Mouse (Mus musculus): ENCODE measurements around the gene Shpk. TPM values are rescaled to one million over a fixed set of nuclear protein-coding genes. Genes with fewer than 3 reads are reported as not detected.
A peak's percentile ranks its signal among the peaks of the same experiment; 100 is the strongest.

Shpk gene
- polyA plus RNA-seq, 1 experiment from 2014 or later = 2.2 TPM

DNA sequence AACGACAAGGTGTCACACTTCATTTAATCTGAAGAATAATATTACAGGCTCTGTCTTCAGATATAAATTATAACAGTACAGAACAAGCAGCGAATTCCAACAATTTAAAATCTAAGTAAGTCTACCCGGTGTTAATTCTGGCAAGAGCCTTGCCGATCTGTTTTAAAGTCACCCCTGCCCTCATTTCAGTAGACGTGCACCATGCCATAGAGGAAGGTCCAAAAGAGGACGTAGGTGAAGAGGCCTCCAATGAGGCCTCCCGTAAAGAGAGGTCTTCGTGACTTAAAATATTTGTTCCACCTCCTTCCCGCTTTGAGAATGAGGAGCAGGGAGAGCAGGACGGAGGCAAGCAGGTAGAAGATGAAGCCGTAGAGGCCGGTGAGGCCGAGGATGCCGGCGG lies 23.1 kb upstream of the Shpk start:
- DNase-seq (no peak), ATAC-seq (ENCODE audit: low read depth) (no peak)
- Histone ChIP-seq H3K27me3 (no peaks in the 10 kb centered on the region), H3K4me1 (replicated peaks) (peaks cover 56% of the 10 kb centered on the region), H3K36me3 (peaks cover 37% of the 10 kb centered on the region), H3K4me3 (replicated peaks) (peak overlapping the region; percentile 96), H3K9ac (peak overlapping the region; percentile 96), H3K4me2 (peak overlapping the region; percentile 97), H3K9me3 (replicated peaks) (no peaks in the 10 kb centered on the region), H3K27ac (peak overlapping the region; percentile 79)
- 0% methylated on average over 15 of the region's 15 CpGs for WGBS (ENCODE audit: insufficient replicate concordance)

DNA sequence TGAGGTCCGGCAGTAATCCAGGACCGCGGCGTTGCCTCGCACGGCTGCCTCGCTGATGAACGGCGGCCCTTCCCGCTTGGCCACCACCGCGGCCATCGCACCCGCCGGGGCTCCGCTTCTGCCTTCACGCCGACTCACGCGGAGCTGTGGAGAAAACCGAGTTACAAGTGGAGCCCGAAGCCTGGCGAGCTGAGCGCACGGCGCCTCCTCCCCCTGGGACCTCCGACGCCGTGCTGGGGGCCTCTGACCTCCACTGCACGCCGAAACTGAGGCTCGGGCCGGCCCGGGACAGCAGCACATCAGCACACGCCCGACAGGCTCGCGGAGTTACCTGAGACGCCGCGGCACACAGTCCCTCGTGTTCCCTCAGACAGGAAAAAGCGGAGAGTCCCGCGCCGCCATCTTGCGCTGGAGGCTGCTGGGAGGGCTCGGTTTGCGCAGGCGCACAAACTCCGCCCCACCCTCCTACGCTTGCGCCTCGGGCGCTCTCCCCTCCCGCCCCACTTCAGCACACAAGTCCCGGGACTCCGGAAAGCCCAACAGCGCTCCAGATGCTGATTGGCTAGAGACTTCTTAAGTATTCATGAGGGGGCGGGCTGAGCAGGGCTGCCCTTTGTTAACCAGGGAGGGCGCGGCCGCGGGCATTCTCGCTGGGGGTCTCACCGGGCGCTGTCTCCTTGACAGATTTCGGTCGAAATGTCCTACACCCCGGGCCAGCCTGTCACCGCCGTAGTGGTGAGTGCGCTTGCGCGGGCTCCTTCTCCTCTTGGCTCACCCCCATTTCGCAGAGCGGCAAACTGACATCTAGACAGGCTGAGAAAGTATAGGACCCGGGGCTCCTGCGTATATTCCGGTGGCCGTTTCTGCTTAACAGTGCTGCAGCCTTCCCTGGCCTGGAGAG lies 22.4 kb upstream of the Shpk start, which contains the start of the genes Emc6 and Tax1bp3:
Emc6 (minus strand) TSS at position 430 of the 901 bp plus-strand sequence.
Tax1bp3 (plus strand) TSS at position 476 of the 901 bp plus-strand sequence.
- H3K9ac ChIP-seq = peak within 1 kb of the TSS; percentile 96
- H3K36me3 ChIP-seq = peaks cover 31% of the 10 kb centered on the region
- no peaks in the 10 kb centered on the region for H3K9me3 ChIP-seq (replicated peaks)
- WGBS (ENCODE audit: insufficient replicate concordance) = under 1% methylated on average over 81 of the region's 81 CpGs
- peak within 1 kb of the TSS; percentile 97 for H3K4me2 ChIP-seq
- no peaks in the 10 kb centered on the region for H3K27me3 ChIP-seq
- peak within 1 kb of the TSS; percentile 83 for H3K27ac ChIP-seq
- peaks cover 50% of the 10 kb centered on the region for H3K4me1 ChIP-seq (replicated peaks)
- DNase-seq (peak; percentile 95), ATAC-seq (ENCODE audit: low read depth) (peak; percentile 98)
- peak within 1 kb of the TSS; percentile 96 for H3K4me3 ChIP-seq (replicated peaks)

DNA sequence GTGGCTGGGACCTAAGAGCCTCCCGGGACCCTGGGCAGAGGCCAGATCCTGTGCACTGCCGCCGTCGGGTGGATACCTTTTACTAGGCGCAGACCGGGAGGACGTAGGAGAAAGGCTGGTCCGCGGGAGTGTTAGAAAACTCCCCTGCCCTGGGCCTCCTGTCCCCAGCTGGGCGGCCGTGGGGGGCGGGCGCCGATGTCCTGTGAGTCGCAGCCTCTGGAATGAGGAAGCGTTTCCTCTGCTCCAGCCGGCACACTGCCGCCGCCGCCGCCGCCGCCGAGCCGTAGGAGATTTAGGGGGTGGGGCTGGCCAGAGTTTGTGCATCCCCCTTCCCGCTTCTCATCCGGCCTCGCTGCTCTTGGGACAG lies 21.8 kb upstream of the Shpk start:
- DNase-seq (peak; percentile 59), ATAC-seq (ENCODE audit: low read depth) (peak; percentile 41)
- H3K4me1 ChIP-seq (replicated peaks) = peaks cover 43% of the 10 kb centered on the region
- H3K9ac ChIP-seq = peak overlapping the region; percentile 96
- peak overlapping the region; percentile 83 for H3K27ac ChIP-seq
- no peaks in the 10 kb centered on the region for H3K27me3 ChIP-seq
- peaks cover 25% of the 10 kb centered on the region for H3K36me3 ChIP-seq
- H3K4me2 ChIP-seq = peak overlapping the region; percentile 97
- WGBS (ENCODE audit: insufficient replicate concordance) = 1% methylated on average over 20 of the region's 28 CpGs
- peak overlapping the region; percentile 96 for H3K4me3 ChIP-seq (replicated peaks)
- H3K9me3 ChIP-seq (replicated peaks) = no peaks in the 10 kb centered on the region

DNA sequence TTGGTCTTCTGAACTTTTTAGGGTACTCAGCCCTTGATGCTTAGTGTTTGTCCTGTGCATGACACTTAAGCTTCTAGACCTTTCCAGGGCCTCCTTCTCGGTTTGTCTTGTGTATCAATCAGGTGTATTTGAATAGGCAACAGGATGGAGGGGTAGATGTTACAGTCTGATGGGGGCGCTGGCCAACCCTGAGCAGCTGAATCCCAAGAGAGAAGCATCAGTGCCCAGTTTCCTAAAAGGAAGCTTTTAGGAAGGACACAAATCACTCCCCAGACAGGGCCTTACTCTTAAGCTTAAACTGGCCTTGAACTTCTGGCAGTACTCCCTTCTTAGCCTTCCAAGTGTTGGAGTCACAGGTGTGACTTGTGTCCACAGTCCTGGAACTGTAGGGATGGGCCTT lies 21.4 kb upstream of the Shpk start:
- Histone ChIP-seq H3K4me2 (peak overlapping the region; percentile 97), H3K9ac (peak overlapping the region; percentile 96), H3K9me3 (replicated peaks) (no peaks in the 10 kb centered on the region), H3K27ac (no peak overlapping the region; the same call in 1 of the 2 replicates), H3K4me1 (replicated peaks) (peaks cover 42% of the 10 kb centered on the region), H3K4me3 (replicated peaks) (peak overlapping the region; percentile 96), H3K36me3 (peaks cover 21% of the 10 kb centered on the region), H3K27me3 (no peaks in the 10 kb centered on the region)
- 14% methylated on average over 2 of the region's 2 CpGs for WGBS (ENCODE audit: insufficient replicate concordance)
- no peak for DNase-seq
- no peak for ATAC-seq (ENCODE audit: low read depth)

DNA sequence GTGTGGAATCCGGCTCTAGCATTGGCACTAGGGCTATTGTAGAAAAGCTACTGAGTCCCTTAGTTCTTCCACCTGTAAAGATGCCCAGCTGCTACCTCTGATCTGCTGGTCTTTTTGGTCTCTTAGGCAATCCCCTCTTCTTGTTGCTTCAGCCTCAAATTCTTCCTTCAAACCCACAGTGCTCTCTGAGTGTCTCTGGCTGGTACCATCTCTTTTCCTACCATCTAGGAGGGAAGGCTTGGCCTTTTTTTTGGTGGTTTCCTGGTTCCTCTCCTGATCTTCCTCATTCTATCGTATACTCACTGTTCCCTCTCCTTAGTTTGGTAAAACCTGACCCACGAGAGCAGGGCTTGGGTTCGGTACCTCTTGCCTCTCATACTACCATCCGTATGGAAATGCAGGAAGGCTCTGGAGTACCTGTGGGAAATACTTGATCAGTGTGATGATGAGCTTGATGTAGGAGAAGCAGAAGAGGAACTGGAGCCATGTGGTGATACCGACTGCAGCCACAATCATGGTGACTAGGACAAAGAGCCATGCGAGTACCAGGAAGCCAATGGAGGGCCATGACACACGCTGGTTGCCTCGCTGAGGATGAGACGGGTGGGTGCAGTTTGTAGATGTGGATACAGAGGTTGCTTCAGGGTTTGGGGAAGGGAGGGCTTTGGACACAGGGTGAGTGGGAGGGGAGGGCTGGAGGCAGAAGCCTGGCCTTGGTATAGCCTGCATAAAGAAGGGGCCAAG lies 13.2 kb upstream of the Shpk start:
- no peak for DNase-seq
- ATAC-seq (ENCODE audit: low read depth) = no peak
- Histone ChIP-seq H3K4me3 (replicated peaks) (no peak overlapping the region), H3K27ac (no peak overlapping the region), H3K4me1 (replicated peaks) (0 out of 2 replicates have a peak, but pooled peaks cover 3% of the 10 kb centered on the region), H3K4me2 (no peak overlapping the region), H3K9ac (no peak overlapping the region), H3K27me3 (no peaks in the 10 kb centered on the region), H3K36me3 (peaks cover 23% of the 10 kb centered on the region), H3K9me3 (replicated peaks) (no peaks in the 10 kb centered on the region)
- 72% methylated on average over 10 of the region's 10 CpGs for WGBS (ENCODE audit: insufficient replicate concordance)

DNA sequence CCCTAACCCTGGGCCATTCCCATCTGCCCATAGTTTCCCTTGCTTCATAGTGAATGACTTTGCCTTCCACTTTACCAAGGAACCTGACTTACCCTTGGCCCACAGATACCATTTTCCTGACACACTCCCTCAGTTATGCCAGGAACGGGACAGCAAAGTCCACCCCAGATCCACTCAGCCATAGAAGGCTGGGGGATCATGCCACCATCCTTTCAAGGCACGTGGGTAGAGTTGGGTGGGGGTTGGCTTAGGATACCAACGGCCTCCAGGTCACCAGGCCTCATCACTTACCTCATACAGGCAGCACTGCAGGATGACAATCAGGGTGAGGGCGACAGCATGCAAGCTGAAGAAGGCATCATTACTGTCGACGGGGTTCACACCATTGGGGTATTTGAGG lies 12.0 kb upstream of the Shpk start:
- DNase-seq = no peak
- Histone ChIP-seq H3K4me1 (replicated peaks) (0 out of 2 replicates have a peak, but pooled peaks cover 3% of the 10 kb centered on the region), H3K4me3 (replicated peaks) (no peak overlapping the region), H3K9me3 (replicated peaks) (no peaks in the 10 kb centered on the region), H3K36me3 (peaks cover 23% of the 10 kb centered on the region), H3K27ac (no peak overlapping the region), H3K27me3 (no peaks in the 10 kb centered on the region), H3K9ac (no peak overlapping the region), H3K4me2 (no peak overlapping the region)
- WGBS (ENCODE audit: insufficient replicate concordance) = 74% methylated on average over 6 of the region's 6 CpGs
- ATAC-seq (ENCODE audit: low read depth) = no peak

DNA sequence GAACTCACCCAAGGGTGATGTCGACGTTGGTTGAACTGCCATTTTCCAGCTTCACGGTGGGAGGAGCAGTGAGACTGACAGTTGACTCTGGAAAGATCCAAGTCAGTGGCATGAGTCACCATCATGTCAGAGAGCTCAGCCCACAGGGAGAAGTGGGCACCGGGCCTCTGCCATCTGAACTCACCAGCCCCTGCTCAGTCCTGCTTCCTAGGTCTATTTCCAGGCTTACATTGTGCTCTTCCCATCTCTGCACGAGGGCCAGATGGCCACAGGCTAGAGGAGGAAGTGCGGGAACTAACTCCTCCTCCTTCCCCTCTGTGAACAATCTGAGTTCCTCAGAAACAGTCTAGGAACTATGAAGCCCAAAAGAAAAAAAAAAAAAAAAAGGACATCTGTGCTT lies 6.2 kb upstream of the Shpk start:
- no peak for ATAC-seq (ENCODE audit: low read depth)
- Histone ChIP-seq H3K27ac (no peak overlapping the region), H3K9ac (no peak overlapping the region), H3K27me3 (no peaks in the 10 kb centered on the region), H3K9me3 (replicated peaks) (no peaks in the 10 kb centered on the region), H3K4me1 (replicated peaks) (peaks cover 10% of the 10 kb centered on the region), H3K4me2 (no peak overlapping the region), H3K4me3 (replicated peaks) (no peak overlapping the region), H3K36me3 (peaks cover 9% of the 10 kb centered on the region; the same call in 1 of the 2 replicates)
- WGBS (ENCODE audit: insufficient replicate concordance) = 50% methylated on average over 6 of the region's 6 CpGs
- no peak for DNase-seq

DNA sequence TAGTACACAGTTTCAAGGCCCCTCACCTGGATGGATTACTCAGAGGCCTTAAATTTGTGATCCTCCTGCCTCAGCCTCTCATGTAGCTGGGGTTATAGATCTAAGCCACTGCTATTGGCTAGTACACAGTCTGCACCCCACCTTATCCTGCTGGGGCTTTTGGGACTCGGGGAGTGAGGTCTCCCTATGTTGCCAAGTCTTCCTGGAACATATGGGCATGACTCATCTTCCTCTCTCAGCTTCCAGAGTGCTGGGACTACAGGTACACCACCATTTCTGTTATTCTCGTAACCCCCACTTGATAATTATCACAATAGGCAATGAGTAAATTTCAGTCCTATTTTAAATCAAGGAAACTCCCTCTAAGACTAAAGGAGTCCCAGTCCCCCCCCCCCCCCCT lies 4.8 kb upstream of the Shpk start:
- no peak overlapping the region for H3K4me3 ChIP-seq (replicated peaks)
- WGBS (ENCODE audit: insufficient replicate concordance) = 60% methylated on average over 2 of the region's 2 CpGs
- H3K9ac ChIP-seq = no peak overlapping the region
- DNase-seq (no peak), ATAC-seq (ENCODE audit: low read depth) (no peak)
- no peak overlapping the region for H3K4me2 ChIP-seq
- H3K4me1 ChIP-seq (replicated peaks) = peaks cover 16% of the 10 kb centered on the region
- H3K27ac ChIP-seq = no peak overlapping the region
- H3K27me3 ChIP-seq = no peaks in the 10 kb centered on the region
- H3K36me3 ChIP-seq = peaks cover 9% of the 10 kb centered on the region; the same call in 1 of the 2 replicates
- H3K9me3 ChIP-seq (replicated peaks) = no peaks in the 10 kb centered on the region

DNA sequence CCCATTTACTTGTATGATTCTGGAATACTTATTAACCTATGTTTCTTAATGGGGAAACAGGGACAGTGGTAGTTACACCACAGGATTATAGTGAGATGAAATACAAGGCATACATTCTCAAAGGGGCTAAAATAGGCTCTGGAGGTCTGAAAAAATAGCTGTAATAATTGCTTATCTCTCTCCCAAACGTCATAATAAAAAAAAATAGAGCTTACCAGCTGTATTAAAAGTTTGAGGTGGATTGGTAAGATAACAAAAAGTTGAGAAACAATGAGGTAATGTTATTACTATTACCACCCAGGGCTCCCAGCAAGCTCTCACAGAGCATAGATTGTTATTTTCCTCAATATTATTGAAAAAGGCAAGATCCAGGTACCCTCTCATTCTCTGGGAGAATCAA lies 1.1 kb upstream of the Shpk start:
- Histone ChIP-seq H3K9ac (peak overlapping the region; percentile 88), H3K9me3 (replicated peaks) (no peaks in the 10 kb centered on the region), H3K27ac (no peak overlapping the region), H3K36me3 (no peaks in the 10 kb centered on the region), H3K27me3 (no peaks in the 10 kb centered on the region), H3K4me1 (replicated peaks) (peaks cover 25% of the 10 kb centered on the region), H3K4me2 (peak overlapping the region; percentile 99), H3K4me3 (replicated peaks) (peak overlapping the region; percentile 85)
- WGBS (ENCODE audit: insufficient replicate concordance) = 0% methylated on average over 1 of the region's 1 CpGs
- DNase-seq (no peak), ATAC-seq (ENCODE audit: low read depth) (no peak)

DNA sequence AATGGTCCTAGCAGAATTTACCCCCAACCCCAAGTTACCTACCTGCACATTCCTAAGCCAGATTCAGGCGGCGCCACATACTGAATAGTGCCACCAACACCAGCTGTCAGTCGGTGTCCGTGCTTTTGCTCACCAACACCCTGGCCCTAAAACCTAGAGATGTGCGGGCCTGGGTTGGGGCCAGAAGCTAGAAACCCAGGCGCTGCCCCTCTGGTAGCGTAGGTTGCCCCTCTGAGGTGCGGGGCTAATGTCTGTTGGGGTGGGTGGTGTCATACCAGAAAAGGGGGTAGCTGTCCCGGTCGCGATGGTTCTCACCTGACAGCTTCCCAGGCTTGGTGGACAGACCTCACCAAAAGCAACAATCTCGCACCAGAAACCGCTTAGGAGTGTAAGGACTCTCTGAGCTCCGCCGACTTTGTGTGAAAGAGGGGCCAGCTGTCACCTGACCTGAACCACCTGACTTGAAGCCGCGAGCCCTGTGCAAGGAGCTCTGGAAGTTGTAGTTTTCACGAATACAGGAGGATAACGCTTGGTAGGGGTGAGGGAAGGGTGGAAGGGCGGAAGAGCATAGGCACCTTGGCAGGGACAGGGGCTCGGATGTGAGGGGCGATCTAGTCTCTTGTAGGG lies 544 bp upstream of the Shpk start, which contains the start of gene Ctns:
Ctns (minus strand) TSS at position 440 of the 627 bp plus-strand sequence.
- 2% methylated on average over 22 of the region's 22 CpGs for WGBS (ENCODE audit: insufficient replicate concordance)
- peak within 1 kb of the TSS; percentile 99 for H3K4me2 ChIP-seq
- ATAC-seq (ENCODE audit: low read depth) = peak; percentile 95
- H3K9me3 ChIP-seq (replicated peaks) = no peaks in the 10 kb centered on the region
- H3K27me3 ChIP-seq = no peaks in the 10 kb centered on the region
- peak within 1 kb of the TSS; percentile 78 for H3K27ac ChIP-seq
- no peaks in the 10 kb centered on the region for H3K36me3 ChIP-seq
- H3K4me3 ChIP-seq (replicated peaks) = peak within 1 kb of the TSS; percentile 85
- peak within 1 kb of the TSS; percentile 88 for H3K9ac ChIP-seq
- DNase-seq = peak; percentile 80
- peaks cover 25% of the 10 kb centered on the region for H3K4me1 ChIP-seq (replicated peaks)

DNA sequence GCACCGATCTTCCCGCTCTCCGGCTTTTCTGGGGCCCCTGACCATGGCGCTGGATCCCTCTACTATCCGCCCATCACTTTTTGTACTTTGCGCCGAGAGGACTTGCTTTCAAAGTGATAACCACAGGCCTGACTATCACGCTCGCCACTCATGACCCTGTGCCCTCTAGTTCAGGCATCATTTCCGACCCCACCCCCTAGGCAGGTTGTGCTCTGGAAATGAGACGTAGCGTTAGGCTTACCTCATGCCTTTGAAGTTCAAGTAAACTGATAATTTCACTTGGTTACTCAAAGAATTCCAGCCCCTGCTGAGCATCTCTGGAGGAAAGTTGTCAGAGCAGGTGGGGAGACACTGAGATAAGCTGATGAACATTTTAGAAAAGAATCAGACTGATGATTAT lies 619 bp downstream of the Shpk start:
- peak; percentile 8; the same call in 1 of the 2 replicates for ATAC-seq (ENCODE audit: low read depth)
- Histone ChIP-seq H3K4me1 (replicated peaks) (peaks cover 25% of the 10 kb centered on the region), H3K36me3 (no peaks in the 10 kb centered on the region), H3K4me3 (replicated peaks) (peak overlapping the region; percentile 85), H3K9me3 (replicated peaks) (no peaks in the 10 kb centered on the region), H3K4me2 (peak overlapping the region; percentile 99), H3K9ac (peak overlapping the region; percentile 88), H3K27ac (peak overlapping the region; percentile 78), H3K27me3 (no peaks in the 10 kb centered on the region)
- peak; percentile 52 for DNase-seq
- under 1% methylated on average over 12 of the region's 12 CpGs for WGBS (ENCODE audit: insufficient replicate concordance)
